Mouse (Mus musculus) kidney, adult 2 months (tissue): ENCODE data around the gene Adprh.

Source experiments
- CTCF ChIP-seq: fragments of 200-500 bp; conservative IDR thresholded peaks from 2 replicates; pipeline ENCODE4 v1.5.1; 2011; ENCODE audit warnings: low read depth, mild to moderate bottlenecking, control low read depth, low read length, moderate library complexity, mixed read lengths; ENCODE audit not compliant: insufficient read depth, insufficient read length
- POLR2A ChIP-seq: fragments of 200-500 bp; IDR thresholded peaks from one replicate; pipeline ENCODE4 v1.6.1; 2011; ENCODE audit warnings: low read depth, low read length, control low read depth

DNA sequence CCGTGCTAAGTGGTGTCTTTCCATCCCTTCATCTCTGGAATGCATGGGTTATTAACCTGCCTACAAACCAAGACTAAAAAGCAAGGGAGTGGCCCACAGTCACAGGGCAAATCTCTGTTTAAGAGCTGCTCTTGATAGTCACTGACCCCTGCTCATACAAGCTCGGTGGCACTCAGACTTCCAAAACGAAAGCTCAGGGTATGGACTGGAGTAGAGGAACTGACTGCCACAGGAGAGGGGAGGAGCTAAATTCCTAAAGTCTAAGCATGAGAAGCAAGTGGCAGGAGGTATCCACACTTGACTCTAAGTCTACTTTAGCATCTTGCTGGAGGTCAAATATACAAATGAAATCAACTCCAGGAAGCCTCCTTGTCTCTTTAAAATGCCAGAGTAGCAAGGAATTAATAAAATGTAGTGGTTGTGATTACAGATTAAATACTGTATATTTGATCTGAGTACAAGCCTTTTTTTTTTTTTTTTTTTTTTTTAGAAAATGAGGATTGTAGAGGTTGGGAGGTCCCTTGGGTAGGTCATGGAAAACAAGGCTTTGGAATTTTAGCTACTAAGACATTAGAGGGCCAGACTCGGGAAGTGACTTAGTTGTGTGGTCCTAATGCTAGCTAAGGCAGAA lies 23.3 kb upstream of the Adprh start:
- TF ChIP-seq POLR2A = no peak
- no peak for TF ChIP-seq CTCF
